Mouse (Mus musculus): ENCODE results near the gene Zcrb1.
A peak's percentile ranks its signal among the peaks of the same experiment; 100 is the strongest.
"Not testable (repeated sequence)": the region's sequence is repeated elsewhere in the genome, so short reads cannot be mapped to it uniquely, and the experiment has no call there.

Zcrb1 gene

GRCm38 (mm10) chr15:93397826-93398698 is at the start of gene Zcrb1, which contains the start of gene Pphln1:
TSS of gene Zcrb1 (minus strand) at chr15:93398334.
TSS of gene Pphln1 (plus strand) at chr15:93398350.
- peak; percentile 84 for DNase-seq (ENCODE audit: low spot score in 2 of 2)

- no peak for DNase-seq (ENCODE audit: low spot score in 2 of 2)
Observed at GRCm38 (mm10) chr15:93443676-93444075, 45.5 kb upstream of the Zcrb1 start.

- no peak for DNase-seq (ENCODE audit: low spot score in 2 of 2)
Observed at GRCm38 (mm10) chr15:93442271-93442670, 44.1 kb upstream of the Zcrb1 start.

GRCm38 (mm10) chr15:93438663-93439062 is 40.5 kb upstream of the Zcrb1 start:
- DNase-seq (ENCODE audit: low spot score in 2 of 2): peak; percentile 44 to 75

GRCm38 (mm10) chr15:93435998-93436397 is 37.9 kb upstream of the Zcrb1 start:
- no peak for DNase-seq (ENCODE audit: low spot score in 2 of 2)

- DNase-seq (ENCODE audit: low spot score in 2 of 2): no peak
Observed at GRCm38 (mm10) chr15:93433811-93434210, 35.7 kb upstream of the Zcrb1 start.

GRCm38 (mm10) chr15:93422537-93422936 is 24.4 kb upstream of the Zcrb1 start:
- no peak for DNase-seq (ENCODE audit: low spot score in 2 of 2)

GRCm38 (mm10) chr15:93420596-93420995 is 22.5 kb upstream of the Zcrb1 start:
- DNase-seq (ENCODE audit: low spot score in 2 of 2): no peak

- DNase-seq (ENCODE audit: low spot score in 2 of 2): no peak
Observed at GRCm38 (mm10) chr15:93416300-93416699, 18.2 kb upstream of the Zcrb1 start.

- no peak for DNase-seq (ENCODE audit: low spot score in 2 of 2)
Observed at GRCm38 (mm10) chr15:93414456-93414855, 16.3 kb upstream of the Zcrb1 start.

GRCm38 (mm10) chr15:93412445-93412844 is 14.3 kb upstream of the Zcrb1 start:
- no peak for DNase-seq (ENCODE audit: low spot score in 2 of 2)

- no peak for DNase-seq (ENCODE audit: low spot score in 2 of 2)
Observed at GRCm38 (mm10) chr15:93406492-93406891, 8.4 kb upstream of the Zcrb1 start.

GRCm38 (mm10) chr15:93405446-93405986 is 7.4 kb upstream of the Zcrb1 start:
- no peak for DNase-seq (ENCODE audit: low spot score in 2 of 2)

- DNase-seq (ENCODE audit: low spot score in 2 of 2): no peak
Observed at GRCm38 (mm10) chr15:93404849-93405248, 6.7 kb upstream of the Zcrb1 start.

- no peak for DNase-seq (ENCODE audit: low spot score in 2 of 2)
Observed at GRCm38 (mm10) chr15:93402730-93403129, 4.6 kb upstream of the Zcrb1 start.

- DNase-seq (ENCODE audit: low spot score in 2 of 2): no peak
Observed at GRCm38 (mm10) chr15:93401446-93401845, 3.3 kb upstream of the Zcrb1 start.

- no peak for DNase-seq (ENCODE audit: low spot score in 2 of 2)
Observed at GRCm38 (mm10) chr15:93398699-93399540, 786 bp upstream of the Zcrb1 start.

GRCm38 (mm10) chr15:93397269-93397668 is 865 bp downstream of the Zcrb1 start:
- DNase-seq (ENCODE audit: low spot score in 2 of 2): peak in 1 of 2 experiments; percentile 11

GRCm38 (mm10) chr15:93381337-93381736 is 16.8 kb downstream of the Zcrb1 start:
- DNase-seq (ENCODE audit: low spot score in 2 of 2): no peak

- no peak for DNase-seq (ENCODE audit: low spot score in 2 of 2)
Observed at GRCm38 (mm10) chr15:93379177-93379576, 19.0 kb downstream of the Zcrb1 start.

- DNase-seq (ENCODE audit: low spot score in 2 of 2): no peak
Observed at GRCm38 (mm10) chr15:93375696-93376095, 22.4 kb downstream of the Zcrb1 start.

- DNase-seq (ENCODE audit: low spot score in 2 of 2): not testable (repeated sequence)
Observed at GRCm38 (mm10) chr15:93372525-93373119, 25.5 kb downstream of the Zcrb1 start.

All from frontal cortex, postnatal 36 days (tissue).